Mouse (Mus musculus): ENCODE results near the gene Ndufa4l2. TPM values are rescaled to one million over a fixed set of nuclear protein-coding genes. Genes with fewer than 3 reads are reported as not detected.
A peak's percentile ranks its signal among the peaks of the same experiment; 100 is the strongest.

Ndufa4l2 gene
- polyA plus RNA-seq, 1 experiment, result 1.1 TPM

DNA sequence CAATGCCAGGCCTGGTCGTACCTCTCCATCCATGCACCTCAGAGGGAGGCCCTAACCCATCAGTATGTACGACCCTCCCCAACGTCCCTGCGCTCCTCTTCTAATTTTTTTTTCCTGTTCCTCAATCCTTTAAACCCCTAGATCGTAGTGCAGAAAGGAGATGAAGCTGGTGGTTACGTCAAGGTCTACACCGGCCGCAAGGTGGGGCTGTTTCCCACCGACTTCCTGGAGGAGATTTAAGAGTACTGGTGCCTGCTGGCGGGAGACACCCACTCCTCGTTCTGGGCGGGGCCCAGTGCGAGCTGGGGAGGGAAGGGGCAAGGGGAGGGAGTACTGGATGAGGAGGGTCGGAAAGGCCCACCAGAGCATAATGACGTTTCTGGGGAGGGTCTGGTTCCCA is 6.5 kb upstream of the Ndufa4l2 start:
- H3K9me3 ChIP-seq (ENCODE audit: control insufficient read depth, low read length), result peaks cover 13% of the 10 kb centered on the region; the same call in 1 of the 2 replicates
- no peaks in the 10 kb centered on the region for H3K36me3 ChIP-seq (ENCODE audit: control insufficient read depth)
- TF ChIP-seq GATA1 (IDR thresholded peaks at IDR 0.05; ENCODE audit: low read length) (no peak), TAL1 (IDR thresholded peaks at IDR 0.05; ENCODE audit: low read length) (no peak)
- no peak overlapping the region for H3K4me3 ChIP-seq (replicated peaks)
- peaks cover 64% of the 10 kb centered on the region for H3K27me3 ChIP-seq (ENCODE audit: control insufficient read depth)
- H3K4me1 ChIP-seq (ENCODE audit: control insufficient read depth), result peaks cover 35% of the 10 kb centered on the region

GRCm38 (mm10) chr10:127509051-127509836 is 5.5 kb upstream of the Ndufa4l2 start:
- Histone ChIP-seq H3K9me3 (ENCODE audit: control insufficient read depth, low read length) (peaks cover 13% of the 10 kb centered on the region; the same call in 1 of the 2 replicates), H3K4me3 (replicated peaks) (peak overlapping the region; percentile 44), H3K36me3 (ENCODE audit: control insufficient read depth) (no peaks in the 10 kb centered on the region), H3K4me1 (ENCODE audit: control insufficient read depth) (peaks cover 45% of the 10 kb centered on the region), H3K27me3 (ENCODE audit: control insufficient read depth) (peaks cover 75% of the 10 kb centered on the region)
- TF ChIP-seq GATA1 (IDR thresholded peaks at IDR 0.05; ENCODE audit: low read length), result no peak
- TF ChIP-seq TAL1 (IDR thresholded peaks at IDR 0.05; ENCODE audit: low read length), result no peak

- no peak for TF ChIP-seq GATA1 (IDR thresholded peaks at IDR 0.05; ENCODE audit: low read length)
- TF ChIP-seq TAL1 (IDR thresholded peaks at IDR 0.05; ENCODE audit: low read length), result no peak
- Histone ChIP-seq H3K9me3 (ENCODE audit: control insufficient read depth, low read length) (peaks cover 13% of the 10 kb centered on the region; the same call in 1 of the 2 replicates), H3K4me1 (ENCODE audit: control insufficient read depth) (peaks cover 53% of the 10 kb centered on the region), H3K36me3 (ENCODE audit: control insufficient read depth) (no peaks in the 10 kb centered on the region), H3K4me3 (replicated peaks) (no peak overlapping the region), H3K27me3 (ENCODE audit: control insufficient read depth) (peaks cover 83% of the 10 kb centered on the region)
These were observed 4.7 kb upstream of the Ndufa4l2 start for GRCm38 (mm10) chr10:127509837-127510701.

DNA sequence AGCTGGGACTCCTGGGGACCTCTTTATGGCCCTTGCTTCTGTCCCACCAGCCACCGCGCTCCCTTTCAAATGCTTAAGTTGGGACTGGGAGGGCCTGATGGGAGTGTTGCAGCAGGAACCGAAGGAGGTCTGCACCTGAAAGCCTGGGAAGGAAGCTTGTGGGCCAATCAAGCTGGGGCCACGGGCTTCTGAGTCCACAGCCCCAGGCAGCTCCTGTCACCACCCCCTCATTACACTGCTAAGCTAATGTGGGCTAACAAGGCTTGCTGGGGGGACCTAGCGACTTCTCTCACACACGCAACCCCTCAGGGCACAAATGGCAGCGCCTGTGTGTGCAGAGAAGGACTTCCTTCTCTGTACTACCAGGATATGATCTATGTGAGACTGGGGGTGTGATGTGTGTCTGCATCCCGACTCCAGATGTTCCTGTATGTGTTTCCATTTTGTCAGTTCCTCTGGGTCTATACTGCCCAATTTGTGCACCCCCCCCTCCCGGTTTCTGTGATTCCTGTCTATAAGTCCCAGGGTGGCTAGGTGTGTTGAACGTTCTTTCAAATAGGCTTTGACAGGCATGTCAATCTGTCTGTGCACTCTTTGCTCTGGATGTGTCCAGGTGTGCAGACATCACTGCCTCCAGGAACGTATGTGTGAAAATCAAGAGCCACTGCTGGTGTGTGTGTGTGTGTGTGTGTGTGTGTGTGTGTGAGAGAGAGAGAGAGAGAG is 3.7 kb upstream of the Ndufa4l2 start:
- peaks cover 63% of the 10 kb centered on the region for H3K4me1 ChIP-seq (ENCODE audit: control insufficient read depth)
- no peak overlapping the region for H3K4me3 ChIP-seq (replicated peaks)
- peaks cover 13% of the 10 kb centered on the region; the same call in 1 of the 2 replicates for H3K9me3 ChIP-seq (ENCODE audit: control insufficient read depth, low read length)
- TF ChIP-seq TAL1 (IDR thresholded peaks at IDR 0.05; ENCODE audit: low read length) (no peak), GATA1 (IDR thresholded peaks at IDR 0.05; ENCODE audit: low read length) (no peak)
- H3K36me3 ChIP-seq (ENCODE audit: control insufficient read depth), result no peaks in the 10 kb centered on the region
- H3K27me3 ChIP-seq (ENCODE audit: control insufficient read depth), result peaks cover 93% of the 10 kb centered on the region

DNA sequence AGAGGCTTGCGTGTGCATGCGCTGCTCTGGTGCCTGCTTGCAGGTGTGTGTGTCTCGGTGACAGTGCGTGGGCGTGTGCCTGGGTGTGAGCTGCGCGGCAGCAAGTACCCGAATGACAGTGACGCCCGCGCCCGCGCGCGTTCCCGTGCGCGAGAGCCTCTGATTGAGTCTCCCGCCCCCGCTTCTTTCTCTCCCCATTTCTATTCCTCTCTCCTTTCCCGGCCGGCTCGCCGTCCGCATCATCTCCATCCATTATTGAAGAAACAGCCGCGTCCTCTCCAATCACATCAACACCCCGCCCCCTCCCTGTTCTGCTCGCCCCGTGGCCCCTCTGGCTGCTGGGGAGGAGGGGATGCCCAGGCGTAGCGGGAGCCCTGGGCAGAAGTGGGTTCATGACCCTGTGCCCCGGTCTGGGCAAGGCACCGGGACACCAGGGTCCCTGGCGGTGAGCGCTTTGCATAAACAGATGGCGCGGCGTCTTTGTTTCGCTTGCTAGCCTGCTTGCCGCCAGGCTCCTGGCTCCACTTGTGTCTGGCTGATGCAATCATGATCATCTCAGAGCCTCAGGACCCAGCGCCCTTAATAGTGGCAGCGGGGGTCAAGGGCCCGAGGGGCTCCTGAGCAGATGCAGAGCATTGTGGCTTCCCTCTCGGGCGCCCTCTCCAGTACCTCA is 3.0 kb upstream of the Ndufa4l2 start:
- H3K4me3 ChIP-seq (replicated peaks), result peak overlapping the region; percentile 30

DNA sequence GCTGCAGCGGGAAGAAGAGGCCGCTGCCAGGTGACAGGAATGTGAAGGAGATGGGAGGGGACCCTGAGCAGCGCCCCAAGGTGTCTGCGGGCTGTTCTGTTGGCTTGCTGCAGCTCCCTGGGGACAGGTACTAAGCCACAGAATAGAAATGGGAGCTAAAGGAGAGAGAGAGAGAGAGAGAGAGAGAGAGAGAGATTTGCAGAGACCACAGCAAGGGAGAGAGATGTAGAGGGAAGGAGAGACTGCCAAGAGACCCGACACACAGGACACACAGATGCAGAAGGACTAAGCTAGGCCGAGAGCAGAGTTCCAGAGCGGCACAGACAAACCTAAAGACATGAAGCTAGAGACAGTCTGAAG is 2.5 kb upstream of the Ndufa4l2 start:
- peaks cover 96% of the 10 kb centered on the region for H3K27me3 ChIP-seq (ENCODE audit: control insufficient read depth)
- H3K36me3 ChIP-seq (ENCODE audit: control insufficient read depth), result peaks cover 7% of the 10 kb centered on the region
- peaks cover 75% of the 10 kb centered on the region for H3K4me1 ChIP-seq (ENCODE audit: control insufficient read depth)
- H3K9me3 ChIP-seq (ENCODE audit: control insufficient read depth, low read length), result peaks cover 13% of the 10 kb centered on the region; the same call in 1 of the 2 replicates
- TF ChIP-seq GATA1 (IDR thresholded peaks at IDR 0.05; ENCODE audit: low read length) (no peak), TAL1 (IDR thresholded peaks at IDR 0.05; ENCODE audit: low read length) (no peak)
- H3K4me3 ChIP-seq (replicated peaks), result no peak overlapping the region

More for the DNA sequence above, 3.0 kb upstream of the Ndufa4l2 start:
- Histone ChIP-seq H3K36me3 (ENCODE audit: control insufficient read depth) (peaks cover 2% of the 10 kb centered on the region), H3K27me3 (ENCODE audit: control insufficient read depth) (peaks cover 99% of the 10 kb centered on the region), H3K9me3 (ENCODE audit: control insufficient read depth, low read length) (peaks cover 13% of the 10 kb centered on the region; the same call in 1 of the 2 replicates), H3K4me1 (ENCODE audit: control insufficient read depth) (peaks cover 70% of the 10 kb centered on the region)
- no peak for TF ChIP-seq TAL1 (IDR thresholded peaks at IDR 0.05; ENCODE audit: low read length)
- TF ChIP-seq GATA1 (IDR thresholded peaks at IDR 0.05; ENCODE audit: low read length), result no peak

DNA sequence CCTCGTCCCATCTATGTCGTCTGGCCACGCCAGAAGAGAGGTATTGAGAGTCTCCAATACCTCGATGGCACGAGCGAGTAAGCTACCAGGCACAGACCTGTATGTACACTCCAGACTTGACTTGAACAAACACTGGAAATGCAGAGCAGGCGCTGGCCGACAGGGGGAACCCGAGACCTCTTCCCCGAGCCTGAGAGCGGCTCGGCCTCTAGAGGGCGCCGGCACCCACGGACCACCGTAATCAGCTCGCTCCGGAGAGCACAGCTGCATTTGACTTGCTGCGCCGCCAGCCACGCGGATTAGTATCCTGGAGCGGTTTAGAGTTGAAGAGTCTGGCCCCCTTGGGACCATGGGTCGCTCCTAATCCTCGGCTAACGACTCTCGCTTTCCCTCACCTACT is 2.0 kb upstream of the Ndufa4l2 start:
- Histone ChIP-seq H3K27me3 (ENCODE audit: control insufficient read depth) (peaks cover 91% of the 10 kb centered on the region), H3K4me1 (ENCODE audit: control insufficient read depth) (peaks cover 81% of the 10 kb centered on the region), H3K4me3 (replicated peaks) (peak overlapping the region; percentile 39), H3K9me3 (ENCODE audit: control insufficient read depth, low read length) (peaks cover 13% of the 10 kb centered on the region; the same call in 1 of the 2 replicates), H3K36me3 (ENCODE audit: control insufficient read depth) (peaks cover 13% of the 10 kb centered on the region)
- TF ChIP-seq TAL1 (IDR thresholded peaks at IDR 0.05; ENCODE audit: low read length) (no peak), GATA1 (IDR thresholded peaks at IDR 0.05; ENCODE audit: low read length) (no peak)

GRCm38 (mm10) chr10:127513501-127514091 is 1.2 kb upstream of the Ndufa4l2 start:
- peaks cover 13% of the 10 kb centered on the region; the same call in 1 of the 2 replicates for H3K9me3 ChIP-seq (ENCODE audit: control insufficient read depth, low read length)
- H3K4me1 ChIP-seq (ENCODE audit: control insufficient read depth), result peaks cover 82% of the 10 kb centered on the region
- H3K36me3 ChIP-seq (ENCODE audit: control insufficient read depth), result peaks cover 21% of the 10 kb centered on the region
- peak overlapping the region; percentile 39 for H3K4me3 ChIP-seq (replicated peaks)
- H3K27me3 ChIP-seq (ENCODE audit: control insufficient read depth), result peaks cover 83% of the 10 kb centered on the region
- TF ChIP-seq GATA1 (IDR thresholded peaks at IDR 0.05; ENCODE audit: low read length) (no peak), TAL1 (IDR thresholded peaks at IDR 0.05; ENCODE audit: low read length) (no peak)
